Mouse (Mus musculus) heart, embryonic 14.5 days (tissue): ENCODE data around the gene Serpinb9. TPM values are rescaled to one million over a fixed set of nuclear protein-coding genes. Genes with fewer than 3 reads are reported as not detected.
"Not testable (repeated sequence)": the region's sequence is repeated elsewhere in the genome, so short reads cannot be mapped to it uniquely, and the experiment has no call there.

ENCODE experiments used
- ATAC-seq: fragments of 200-750 bp; cut with Nextera tagmentation; 2 replicates; pipeline ENCODE4 v1.8.0; 2017; ENCODE audit warnings: low read depth, moderate TSS enrichment; ENCODE audit not compliant: insufficient number of reproducible peaks, insufficient read depth, low FRiP score
- H3K27ac ChIP-seq, 2 experiments: fragments of 200-500 bp in 1 of 2; fragments of 300-500 bp in 1 of 2; sonication (generic) in 1 of 2; replicated peaks in 1 of 2; 2 replicates each; pipeline ENCODE4 v1.5.1; 2012 to 2014; ENCODE audit warnings: low read depth in 2 of 2, low read length in 2 of 2, control low read depth in 1 of 2, mild to moderate bottlenecking in 1 of 2, mixed read lengths in 1 of 2; ENCODE audit not compliant: control insufficient read depth in 1 of 2, insufficient read depth in 1 of 2
- H3K27me3 ChIP-seq: fragments of 300-500 bp; sonication (generic); 2 replicates; pipeline ENCODE4 v1.6.1; 2014; ENCODE audit warnings: mild to moderate bottlenecking, low read length, control low read depth; ENCODE audit not compliant: control insufficient read depth, insufficient read depth
- H3K36me3 ChIP-seq: fragments of 300-500 bp; sonication (generic); 2 replicates; pipeline ENCODE4 v1.6.1; 2014; ENCODE audit warnings: mild to moderate bottlenecking, control low read depth, low read length, mixed read lengths; ENCODE audit not compliant: control insufficient read depth, insufficient read depth
- H3K4me1 ChIP-seq, 2 experiments: fragments of 200-500 bp in 1 of 2; fragments of 300-500 bp in 1 of 2; sonication (generic) in 1 of 2; 2 replicates each; pipeline ENCODE4 v1.6.1; 2012 to 2014; ENCODE audit warnings: low read length in 2 of 2, control low read depth in 1 of 2, mixed read lengths in 1 of 2; ENCODE audit not compliant: control insufficient read depth in 2 of 2, insufficient read depth in 2 of 2
- H3K4me2 ChIP-seq: fragments of 300-500 bp; sonication (generic); 2 replicates; pipeline ENCODE4 v1.6.1; 2014; ENCODE audit warnings: mild to moderate bottlenecking, low read length
- H3K4me3 ChIP-seq, 2 experiments: fragments of 200-500 bp in 1 of 2; fragments of 300-500 bp in 1 of 2; sonication (generic) in 1 of 2; 2 replicates each; pipeline ENCODE4 v1.5.1; 2012 to 2014; ENCODE audit warnings: low read length in 2 of 2, mild to moderate bottlenecking in 2 of 2, control low read depth in 1 of 2, low read depth in 1 of 2, moderate library complexity in 1 of 2; ENCODE audit not compliant: control insufficient read depth in 1 of 2, insufficient read depth in 1 of 2
- H3K9ac ChIP-seq: fragments of 300-500 bp; sonication (generic); 2 replicates; pipeline ENCODE4 v1.6.1; 2014; ENCODE audit warnings: mild to moderate bottlenecking, low read length
- H3K9me3 ChIP-seq: fragments of 300-500 bp; sonication (generic); 2 replicates; pipeline ENCODE4 v1.6.1; 2016; ENCODE audit warnings: low read length, control low read depth; ENCODE audit not compliant: control insufficient read depth
- WGBS: fragments of 180-500 bp; shearing (Covaris S2); extraction: QIAGEN DNeasy Blood & Tissue Kit; methylation state at CpG from one replicate; pipeline ENCODE4 v1.1.7; 2014; 5-methylcytosine and 5-hydroxymethylcytosine counted together
- polyA plus RNA-seq: library from polyadenylated mRNA; unstranded; fragments of >200 nt; fragmentation: Nextera tagmentation; extraction: Ambion mirVana; gene quantifications from 2 replicates; pipeline ENCODE4 v1.2.1, GENCODE M21; 2014

The Serpinb9 gene
- polyA plus RNA-seq, 1 experiment from 2014 or later: 9.0 TPM

DNA sequence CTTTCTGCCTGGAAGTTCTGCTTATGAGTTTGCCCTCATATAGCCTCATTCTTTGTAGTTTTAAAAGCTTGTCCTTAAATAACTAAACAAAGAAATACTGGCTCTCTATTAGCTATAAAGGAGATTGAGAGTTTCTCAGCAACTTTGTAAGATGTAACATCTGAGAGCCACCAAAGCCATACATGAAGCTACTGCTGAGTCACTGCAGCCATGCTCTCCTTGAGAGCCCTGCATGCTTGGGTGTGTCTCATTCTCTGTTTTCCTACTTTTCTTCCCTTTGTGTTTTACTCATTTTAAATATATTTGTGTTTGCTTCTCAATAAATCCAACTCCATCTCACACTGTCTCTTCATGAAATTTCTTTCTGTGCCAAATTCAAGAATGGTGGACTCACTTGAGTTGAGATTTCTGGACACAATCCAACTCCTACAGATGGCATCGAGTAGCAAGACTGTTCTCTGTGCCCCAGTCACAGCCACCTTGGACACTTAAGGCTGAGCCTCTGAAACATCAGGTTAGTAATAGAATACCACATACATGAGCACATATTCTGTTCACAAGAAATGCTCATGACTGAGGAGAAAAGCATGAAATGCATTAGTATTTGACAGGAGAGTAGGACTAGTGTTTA is 23.5 kb downstream of the Serpinb9 start:
- Histone ChIP-seq H3K9me3 (no peaks in the 10 kb centered on the region), H3K36me3 (no peaks in the 10 kb centered on the region), H3K27me3 (no peaks in the 10 kb centered on the region), H3K4me2 (no peak overlapping the region), H3K4me1 (peaks cover 0 to 7% of the 10 kb centered on the region in 2 experiments; a peak in 2 of 4 replicates), H3K27ac (no peak overlapping the region), H3K9ac (no peak overlapping the region), H3K4me3 (no peak overlapping the region)
- no peak for ATAC-seq
- 50% methylated on average over 1 of the region's 1 CpGs for WGBS

DNA sequence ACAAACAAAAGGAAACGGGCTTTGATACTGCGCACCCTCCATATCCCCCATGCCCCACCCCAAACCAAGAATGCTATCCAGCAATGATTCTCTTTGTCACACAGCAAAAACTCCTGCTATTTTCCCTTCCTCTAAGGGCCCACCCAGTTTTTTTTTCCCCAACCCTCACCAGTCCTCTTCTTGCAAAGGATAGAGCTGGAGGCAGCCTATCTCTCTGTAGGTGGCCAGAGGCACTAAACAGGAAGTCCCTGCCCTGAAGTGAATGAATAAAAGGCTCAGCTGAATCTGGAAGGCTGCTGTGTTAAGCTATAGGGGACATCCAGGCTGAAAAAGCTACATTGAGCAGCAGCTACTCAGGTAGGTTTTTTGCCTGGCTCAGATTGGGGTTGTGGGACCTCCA is 24.2 kb downstream of the Serpinb9 start, which contains the start of gene Serpinb9b:
Gene Serpinb9b (plus strand): TSS at position 173 of the 400 bp plus-strand sequence.
- WGBS: 66% methylated on average over 2 of the region's 2 CpGs
- ATAC-seq: no peak
- H3K9me3 ChIP-seq: no peaks in the 10 kb centered on the region
- no peaks in the 10 kb centered on the region for H3K27me3 ChIP-seq
- no peak within 1 kb of the TSS for H3K4me2 ChIP-seq
- H3K9ac ChIP-seq: no peak within 1 kb of the TSS
- no peak within 1 kb of the TSS for H3K4me3 ChIP-seq
- no peak within 1 kb of the TSS for H3K27ac ChIP-seq
- peaks cover 0 to 7% of the 10 kb centered on the region in 2 experiments; a peak in 2 of 4 replicates for H3K4me1 ChIP-seq
- H3K36me3 ChIP-seq: no peaks in the 10 kb centered on the region

GRCm38 (mm10) chr13:33028146-33028545 is 25.1 kb downstream of the Serpinb9 start:
- Histone ChIP-seq H3K4me2 (no peak overlapping the region), H3K36me3 (no peaks in the 10 kb centered on the region), H3K4me3 (no peak overlapping the region), H3K9me3 (no peaks in the 10 kb centered on the region), H3K9ac (no peak overlapping the region), H3K27ac (no peak overlapping the region), H3K4me1 (peaks cover 0 to 7% of the 10 kb centered on the region in 2 experiments; a peak in 2 of 4 replicates), H3K27me3 (no peaks in the 10 kb centered on the region)
- ATAC-seq: no peak
- WGBS: 26% methylated on average over 2 of the region's 2 CpGs

DNA sequence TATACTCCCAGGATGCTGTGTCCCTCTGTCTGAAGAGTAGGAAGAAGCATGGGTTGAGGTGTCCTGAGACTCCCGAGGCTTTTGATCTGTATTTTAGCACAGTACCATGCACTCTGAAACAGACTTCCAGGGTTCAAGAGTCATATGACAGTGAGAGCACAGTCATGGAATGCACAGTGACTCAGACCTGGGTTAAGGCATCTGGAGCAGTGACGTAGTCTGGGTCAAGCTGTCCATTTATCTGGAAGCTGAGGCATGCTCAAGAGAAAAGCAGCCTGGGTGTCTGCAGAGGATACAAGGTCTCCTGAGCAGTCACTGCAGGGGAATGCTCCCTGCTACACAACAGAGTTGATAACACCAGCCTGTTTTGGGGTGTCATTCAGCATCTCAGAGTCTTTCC is 25.5 kb downstream of the Serpinb9 start:
- H3K4me2 ChIP-seq: no peak overlapping the region
- no peak overlapping the region for H3K9ac ChIP-seq
- H3K4me3 ChIP-seq: no peak overlapping the region
- 32% methylated on average over 2 of the region's 2 CpGs for WGBS
- no peaks in the 10 kb centered on the region for H3K36me3 ChIP-seq
- no peaks in the 10 kb centered on the region for H3K27me3 ChIP-seq
- no peaks in the 10 kb centered on the region for H3K9me3 ChIP-seq
- no peak overlapping the region for H3K27ac ChIP-seq
- H3K4me1 ChIP-seq: peaks cover 0 to 7% of the 10 kb centered on the region in 2 experiments; a peak in 2 of 4 replicates
- ATAC-seq: no peak

GRCm38 (mm10) chr13:33029478-33029877 is 26.4 kb downstream of the Serpinb9 start:
- not testable (repeated sequence) for ATAC-seq, H3K27me3 ChIP-seq, H3K4me2 ChIP-seq, H3K9me3 ChIP-seq, H3K4me1 ChIP-seq, H3K27ac ChIP-seq, H3K9ac ChIP-seq, H3K4me3 ChIP-seq, H3K36me3 ChIP-seq
- 68% methylated on average over 2 of the region's 2 CpGs for WGBS

DNA sequence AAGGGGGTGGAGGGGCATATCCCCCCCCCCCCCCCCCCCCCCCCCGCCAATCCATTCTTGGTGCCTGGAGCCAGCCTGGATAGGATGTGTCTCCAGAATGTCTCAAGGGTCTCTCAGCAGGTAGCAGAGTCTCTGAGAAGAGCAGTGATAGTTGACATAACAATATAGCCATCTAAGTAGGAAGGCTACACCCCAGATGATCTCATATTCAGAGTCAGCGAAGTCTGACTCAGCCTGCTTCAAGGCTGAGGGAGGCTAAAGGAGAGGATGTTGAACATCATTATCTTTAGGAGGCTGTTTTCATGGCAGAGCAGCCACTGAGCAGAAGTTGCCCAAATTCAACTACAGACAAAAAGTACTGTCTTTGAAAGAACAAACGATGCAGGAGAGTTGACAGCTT is 27.2 kb downstream of the Serpinb9 start:
- Histone ChIP-seq H3K27ac (no peak overlapping the region), H3K9me3 (no peaks in the 10 kb centered on the region), H3K4me2 (no peak overlapping the region), H3K27me3 (no peaks in the 10 kb centered on the region), H3K4me3 (no peak overlapping the region), H3K36me3 (no peaks in the 10 kb centered on the region), H3K9ac (no peak overlapping the region), H3K4me1 (peaks cover 0 to 7% of the 10 kb centered on the region in 2 experiments; a peak in 2 of 4 replicates)
- 86% methylated on average over 2 of the region's 3 CpGs for WGBS
- no peak for ATAC-seq

DNA sequence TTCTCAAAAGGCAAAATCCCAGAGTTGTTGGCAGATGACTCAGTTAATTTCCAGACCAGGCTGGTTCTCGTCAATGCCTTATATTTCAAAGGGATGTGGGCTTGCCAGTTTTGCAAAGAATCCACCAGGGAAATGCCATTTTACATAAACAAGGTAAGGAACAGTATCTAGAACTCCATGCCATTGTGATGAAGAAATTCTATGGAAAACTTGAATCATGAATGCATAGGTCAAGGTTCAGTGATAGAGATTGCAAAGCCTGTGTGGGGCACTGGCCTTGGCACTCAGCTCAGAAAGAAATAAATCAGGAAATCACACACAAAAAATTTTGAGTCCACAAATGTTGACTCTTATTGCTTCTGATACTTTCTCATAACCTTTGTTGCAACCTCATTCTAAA is 32.5 kb downstream of the Serpinb9 start:
- no peak for ATAC-seq
- Histone ChIP-seq H3K4me3 (no peak overlapping the region), H3K27ac (no peak overlapping the region), H3K27me3 (no peaks in the 10 kb centered on the region), H3K9me3 (no peaks in the 10 kb centered on the region), H3K4me2 (no peak overlapping the region), H3K36me3 (no peaks in the 10 kb centered on the region), H3K9ac (no peak overlapping the region), H3K4me1 (no peaks in the 10 kb centered on the region)
- WGBS: 62% methylated on average over 1 of the region's 1 CpGs

GRCm38 (mm10) chr13:33043542-33043941 is 40.5 kb downstream of the Serpinb9 start:
- H3K9ac ChIP-seq: no peak overlapping the region
- WGBS: 89% methylated on average over 3 of the region's 3 CpGs
- H3K9me3 ChIP-seq: no peaks in the 10 kb centered on the region
- no peak overlapping the region for H3K4me2 ChIP-seq
- no peak overlapping the region for H3K4me3 ChIP-seq
- H3K4me1 ChIP-seq: no peaks in the 10 kb centered on the region
- H3K36me3 ChIP-seq: no peaks in the 10 kb centered on the region
- no peak for ATAC-seq
- no peak overlapping the region for H3K27ac ChIP-seq
- no peaks in the 10 kb centered on the region for H3K27me3 ChIP-seq
